Mouse (Mus musculus) MEL (cell line): ENCODE measurements around the gene Lhb. TPM values are rescaled to one million over a fixed set of nuclear protein-coding genes. Genes with fewer than 3 reads are reported as not detected.

ENCODE experiments used
- DNase-seq: peaks from one replicate; pipeline ENCODE4 v3.0.0; 2011; ENCODE audit warnings: low read depth, low spot score
- H3K27ac ChIP-seq: 2 replicates; pipeline ENCODE4 v1.5.1; 2012; ENCODE audit warnings: low read depth, mild to moderate bottlenecking, control low read depth, low read length, moderate library complexity; ENCODE audit not compliant: control insufficient read depth
- H3K27me3 ChIP-seq, 2 experiments: fragments of 150-350 bp in 1 of 2; sonication (generic) in 1 of 2; 2 replicates each; pipeline ENCODE4 v1.6.1; 2012; ENCODE audit warnings: low read length in 2 of 2, mild to moderate bottlenecking in 2 of 2, improper control_type of control experiment in 1 of 2, moderate library complexity in 1 of 2; ENCODE audit not compliant: insufficient read depth in 2 of 2, control insufficient read depth in 1 of 2
- H3K36me3 ChIP-seq, 2 experiments: 2 replicates each; pipeline ENCODE4 v1.6.1; 2012 to 2014; ENCODE audit warnings: low read length in 2 of 2, improper control_type of control experiment in 1 of 2, inconsistent platforms in 1 of 2, mild to moderate bottlenecking in 1 of 2; ENCODE audit not compliant: insufficient read depth in 2 of 2, control insufficient read depth in 1 of 2
- H3K4me1 ChIP-seq, 2 experiments: fragments of 150-350 bp in 1 of 2; sonication (generic) in 1 of 2; 2 replicates each; pipeline ENCODE4 v1.6.1; 2012; ENCODE audit warnings: low read length in 2 of 2, improper control_type of control experiment in 1 of 2, mild to moderate bottlenecking in 1 of 2; ENCODE audit not compliant: insufficient read depth in 2 of 2, control insufficient read depth in 1 of 2
- H3K4me3 ChIP-seq, 2 experiments: fragments of 150-350 bp in 1 of 2; sonication (generic) in 1 of 2; 2 replicates each; pipeline ENCODE4 v1.5.1; 2012; ENCODE audit warnings: low read depth in 2 of 2, low read length in 2 of 2, mild to moderate bottlenecking in 2 of 2, moderate library complexity in 2 of 2, control low read depth in 1 of 2, improper control_type of control experiment in 1 of 2; ENCODE audit not compliant: control insufficient read depth in 1 of 2, insufficient read depth in 1 of 2
- H3K79me2 ChIP-seq: 2 replicates; pipeline ENCODE4 v1.6.1; 2012; ENCODE audit warnings: mild to moderate bottlenecking, low read length, moderate library complexity; ENCODE audit not compliant: control insufficient read depth, poor library complexity, insufficient read depth
- H3K9ac ChIP-seq: 2 replicates; pipeline ENCODE4 v1.6.1; 2012; ENCODE audit warnings: low read depth, mild to moderate bottlenecking, control low read depth, low read length, moderate library complexity; ENCODE audit not compliant: control insufficient read depth, poor library complexity, severe bottlenecking
- H3K9me3 ChIP-seq: fragments of 150-350 bp; sonication (generic); replicated peaks from 2 replicates; pipeline ENCODE4 v1.6.1; 2012; ENCODE audit warnings: mild to moderate bottlenecking, low read length, improper control_type of control experiment, moderate library complexity; ENCODE audit not compliant: insufficient read depth
- BHLHE40 ChIP-seq: IDR thresholded peaks from 2 replicates; pipeline ENCODE4 v1.6.1; 2012; ENCODE audit warnings: low read depth, mild to moderate bottlenecking, inconsistent platforms, low read length, improper control_type of control experiment, borderline replicate concordance
- CHD1 ChIP-seq: IDR thresholded peaks from 2 replicates; pipeline ENCODE4 v1.6.1; 2012; ENCODE audit warnings: low read depth, mild to moderate bottlenecking, inconsistent platforms, low read length, improper control_type of control experiment
- CHD2 ChIP-seq: IDR thresholded peaks from 2 replicates; pipeline ENCODE4 v1.6.1; 2011; ENCODE audit warnings: low read length, improper control_type of control experiment
- CTCF ChIP-seq, 3 experiments: IDR thresholded peaks in 2 of 3; conservative IDR thresholded peaks in 1 of 3; 2 replicates each; pipeline ENCODE4 v1.5.1; 2011 to 2012; ENCODE audit warnings: low read length in 3 of 3, low read depth in 2 of 3, mild to moderate bottlenecking in 2 of 3, improper control_type of control experiment in 1 of 3, inconsistent platforms in 1 of 3, mixed read lengths in 1 of 3, moderate library complexity in 1 of 3; ENCODE audit not compliant: control insufficient read depth in 1 of 3, insufficient read depth in 1 of 3, poor library complexity in 1 of 3, severe bottlenecking in 1 of 3
- E2F4 ChIP-seq: IDR thresholded peaks from 2 replicates; pipeline ENCODE4 v1.6.1; 2011; ENCODE audit warnings: low read depth, low read length, improper control_type of control experiment, borderline replicate concordance
- EP300 ChIP-seq, 2 experiments: IDR thresholded peaks; 2 replicates each; pipeline ENCODE4 v1.6.1; 2011; ENCODE audit warnings: improper control_type of control experiment in 2 of 2, low read length in 2 of 2, low read depth in 1 of 2, mild to moderate bottlenecking in 1 of 2
- ETS1 ChIP-seq: IDR thresholded peaks from 2 replicates; pipeline ENCODE4 v1.6.1; 2012; ENCODE audit warnings: low read depth, mild to moderate bottlenecking, inconsistent platforms, low read length, improper control_type of control experiment, moderate library complexity
- GABPA ChIP-seq: IDR thresholded peaks from 2 replicates; pipeline ENCODE4 v1.6.1; 2012; ENCODE audit warnings: low read depth, mild to moderate bottlenecking, inconsistent platforms, low read length, improper control_type of control experiment, moderate library complexity
- GATA1 ChIP-seq: IDR thresholded peaks from 2 replicates; pipeline ENCODE4 v1.6.1; 2011; ENCODE audit warnings: low read depth, low read length, improper control_type of control experiment
- HCFC1 ChIP-seq: IDR thresholded peaks from 2 replicates; pipeline ENCODE4 v1.6.1; 2012; ENCODE audit warnings: low read depth, mild to moderate bottlenecking, inconsistent platforms, low read length, improper control_type of control experiment, moderate library complexity
- JUND ChIP-seq: IDR thresholded peaks from 2 replicates; pipeline ENCODE4 v1.6.1; 2011; ENCODE audit warnings: low read depth, mild to moderate bottlenecking, improper control_type of control experiment, low read length
- KAT2A ChIP-seq: conservative IDR thresholded peaks from 2 replicates; pipeline ENCODE4 v1.6.1; 2012; ENCODE audit warnings: low read depth, low read length, improper control_type of control experiment, inconsistent platforms
- MAFK ChIP-seq: IDR thresholded peaks from 2 replicates; pipeline ENCODE4 v1.6.1; 2011; ENCODE audit warnings: low read depth, mild to moderate bottlenecking, low read length, improper control_type of control experiment, borderline replicate concordance
- MAX ChIP-seq: IDR thresholded peaks from 2 replicates; pipeline ENCODE4 v1.6.1; 2011; ENCODE audit warnings: low read length, improper control_type of control experiment
- MAZ ChIP-seq: IDR thresholded peaks from 2 replicates; pipeline ENCODE4 v1.6.1; 2012; ENCODE audit warnings: low read depth, mild to moderate bottlenecking, inconsistent platforms, low read length, improper control_type of control experiment
- MXI1 ChIP-seq: IDR thresholded peaks from 2 replicates; pipeline ENCODE4 v1.6.1; 2011; ENCODE audit warnings: mild to moderate bottlenecking, low read depth, low read length, improper control_type of control experiment
- MYB ChIP-seq: IDR thresholded peaks from 2 replicates; pipeline ENCODE4 v1.6.1; 2011; ENCODE audit warnings: mild to moderate bottlenecking, low read depth, low read length, improper control_type of control experiment
- MYC ChIP-seq: IDR thresholded peaks from 2 replicates; pipeline ENCODE4 v1.6.1; 2011; ENCODE audit warnings: low read depth, mild to moderate bottlenecking, low read length, improper control_type of control experiment, moderate library complexity
- NELFE ChIP-seq: IDR thresholded peaks from 2 replicates; pipeline ENCODE4 v1.6.1; 2011; ENCODE audit warnings: low read depth, low read length, improper control_type of control experiment
- NRF1 ChIP-seq: IDR thresholded peaks from 2 replicates; pipeline ENCODE4 v1.6.1; 2014; ENCODE audit warnings: low read depth, mild to moderate bottlenecking, inconsistent platforms, low read length, improper control_type of control experiment, moderate library complexity; ENCODE audit not compliant: poor library complexity, insufficient read depth, severe bottlenecking
- POLR2A ChIP-seq, 2 experiments: IDR thresholded peaks; 2 replicates each; pipeline ENCODE4 v1.6.1; 2011 to 2012; ENCODE audit warnings: low read length in 2 of 2, mild to moderate bottlenecking in 2 of 2, control low read depth in 1 of 2, improper control_type of control experiment in 1 of 2, low read depth in 1 of 2, moderate library complexity in 1 of 2; ENCODE audit not compliant: control insufficient read depth in 1 of 2, insufficient read depth in 1 of 2, poor library complexity in 1 of 2
- POLR2AphosphoS2 ChIP-seq: IDR thresholded peaks from 2 replicates; pipeline ENCODE4 v1.6.1; 2011; ENCODE audit warnings: low read length, improper control_type of control experiment
- POLR2AphosphoS5 ChIP-seq: IDR thresholded peaks from 2 replicates; pipeline ENCODE4 v1.6.1; 2012; ENCODE audit warnings: low read depth, borderline replicate concordance, mild to moderate bottlenecking, inconsistent platforms, low read length, moderate library complexity, mixed read lengths
- RAD21 ChIP-seq: IDR thresholded peaks from 2 replicates; pipeline ENCODE4 v1.6.1; 2011; ENCODE audit warnings: mild to moderate bottlenecking, low read depth, low read length, improper control_type of control experiment
- SIN3A ChIP-seq: IDR thresholded peaks from 2 replicates; pipeline ENCODE4 v1.6.1; 2012; ENCODE audit warnings: low read length, improper control_type of control experiment, inconsistent platforms
- SMC3 ChIP-seq: IDR thresholded peaks from 2 replicates; pipeline ENCODE4 v1.6.1; 2011; ENCODE audit warnings: low read depth, low read length, improper control_type of control experiment
- TAL1 ChIP-seq: IDR thresholded peaks from 2 replicates; pipeline ENCODE4 v1.6.1; 2012; ENCODE audit warnings: mild to moderate bottlenecking, inconsistent platforms, low read length, moderate library complexity, mixed read lengths
- TBP ChIP-seq: IDR thresholded peaks from 2 replicates; pipeline ENCODE4 v1.8.0; 2011; ENCODE audit warnings: low read depth, low read length, improper control_type of control experiment
- TCF12 ChIP-seq: IDR thresholded peaks from 2 replicates; pipeline ENCODE4 v1.6.1; 2014; ENCODE audit warnings: low read depth, mild to moderate bottlenecking, inconsistent platforms, low read length, improper control_type of control experiment, moderate library complexity
- UBTF ChIP-seq: IDR thresholded peaks from 2 replicates; pipeline ENCODE4 v1.6.1; 2012; ENCODE audit warnings: low read depth, mild to moderate bottlenecking, inconsistent platforms, low read length, improper control_type of control experiment, moderate library complexity, borderline replicate concordance; ENCODE audit not compliant: insufficient read depth
- USF1 ChIP-seq: IDR thresholded peaks from 2 replicates; pipeline ENCODE4 v1.6.1; 2014; ENCODE audit warnings: low read depth, mild to moderate bottlenecking, inconsistent platforms, low read length, improper control_type of control experiment, moderate library complexity
- USF2 ChIP-seq, 2 experiments: IDR thresholded peaks; 2 replicates each; pipeline ENCODE4 v1.6.1; 2011 to 2012; ENCODE audit warnings: improper control_type of control experiment in 2 of 2, low read length in 2 of 2, borderline replicate concordance in 1 of 2, inconsistent platforms in 1 of 2, low read depth in 1 of 2, mild to moderate bottlenecking in 1 of 2; ENCODE audit not compliant: insufficient read depth in 1 of 2
- ZC3H11A ChIP-seq: IDR thresholded peaks from 2 replicates; pipeline ENCODE4 v1.6.1; 2012; ENCODE audit warnings: low read depth, mild to moderate bottlenecking, inconsistent platforms, low read length, improper control_type of control experiment
- ZKSCAN1 ChIP-seq: IDR thresholded peaks from 2 replicates; pipeline ENCODE4 v1.6.1; 2012; ENCODE audit warnings: low read depth, mild to moderate bottlenecking, inconsistent platforms, low read length, improper control_type of control experiment, moderate library complexity
- ZMIZ1 ChIP-seq: IDR thresholded peaks from 2 replicates; pipeline ENCODE4 v1.6.1; 2012; ENCODE audit warnings: low read depth, mild to moderate bottlenecking, inconsistent platforms, low read length, improper control_type of control experiment, moderate library complexity
- ZNF384 ChIP-seq: IDR thresholded peaks from 2 replicates; pipeline ENCODE4 v1.6.1; 2012; ENCODE audit warnings: low read depth, mild to moderate bottlenecking, inconsistent platforms, low read length, improper control_type of control experiment
- polyA plus RNA-seq, 2 experiments: library from polyadenylated mRNA; stranded (reverse) in 1 of 2; unstranded in 1 of 2; fragments of >175 nt in 1 of 2; fragments of >200 nt in 1 of 2; gene quantifications; 2 replicates each; pipeline versions ENCODE4 v1.2.1 to v1.2.4; 2012; ENCODE audit warnings: low replicate concordance in 2 of 2, low read depth in 1 of 2; ENCODE audit not compliant: insufficient read length in 2 of 2, insufficient read depth in 1 of 2, missing spikeins in 1 of 2
- total RNA-seq: library from RNA; depleted of rRNA; stranded (reverse); fragments of 300-350 nt; gene quantifications from 2 replicates; pipeline ENCODE4 v1.2.3, GENCODE M21; 2012

Gene Lhb
- total and polyA plus RNA-seq, 3 experiments: 0.19 to 0.28 TPM; not detected in 1

DNA sequence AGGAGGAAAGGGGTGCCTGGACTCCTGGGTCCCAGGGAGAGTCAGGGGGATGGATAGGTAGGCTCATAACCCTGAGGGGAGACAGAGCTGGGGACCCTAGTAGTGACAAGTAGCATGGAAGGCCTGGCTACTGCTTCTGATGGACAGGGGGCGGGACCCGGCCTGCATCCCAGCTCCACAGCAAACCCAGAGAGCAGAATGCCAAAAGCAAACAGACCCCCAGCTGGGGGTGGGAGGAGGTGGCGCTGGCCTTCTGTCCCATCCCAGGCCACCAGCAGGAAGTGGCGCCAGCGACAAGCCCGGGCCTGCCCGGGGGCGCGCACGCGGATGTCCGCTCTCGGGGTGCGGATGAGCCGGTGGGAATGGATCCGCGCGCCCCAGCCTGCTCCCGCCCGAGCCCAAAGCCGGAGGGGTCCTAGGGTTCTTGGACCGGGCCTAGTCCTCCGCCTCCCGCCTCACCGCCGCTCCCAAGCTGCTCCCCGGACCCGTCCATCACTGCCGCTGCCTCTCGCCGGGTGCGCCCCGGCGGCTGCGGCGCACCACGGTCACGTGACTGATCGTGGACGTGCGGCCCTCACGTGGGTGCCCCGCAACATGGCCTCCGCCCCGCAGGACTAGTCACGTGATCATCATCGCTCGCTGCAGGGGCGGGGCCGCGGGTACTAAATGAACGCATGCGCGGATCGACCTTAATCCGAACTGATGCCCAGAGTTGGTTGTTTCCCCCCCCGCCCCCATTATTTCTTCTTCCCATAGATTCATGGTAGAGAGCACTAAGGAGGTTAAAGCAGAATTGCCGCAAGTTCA lies 45.9 kb downstream of the Lhb start, which contains the start of gene Bax:
Bax (minus strand) TSS at position 616 of the 807 bp plus-strand sequence.
- Histone ChIP-seq H3K27me3 (no peaks in the 10 kb centered on the region), H3K9me3 (no peaks in the 10 kb centered on the region), H3K27ac (peak within 1 kb of the TSS; percentile 7), H3K36me3 (peaks cover 2 to 14% of the 10 kb centered on the region in 2 experiments; a peak in 3 of 4 replicates), H3K9ac (peak within 1 kb of the TSS; percentile 83), H3K4me3 (peak within 1 kb of the TSS; percentile 80 to 87), H3K4me1 (peaks cover 2 to 26% of the 10 kb centered on the region in 2 experiments), H3K79me2 (peaks cover 19% of the 10 kb centered on the region)
- peak; percentile 96 for DNase-seq
- TF ChIP-seq POLR2A (IDR thresholded peaks at IDR 0.05; ENCODE audit: control insufficient read depth in 1 of 2, insufficient read depth in 1 of 2, low read depth in 1 of 2, low read length in 2 of 2, poor library complexity in 1 of 2): peak; percentile 70 to 77; a peak in 3 of 4 replicates
- no peak for TF ChIP-seq ZNF384
- TF ChIP-seq NRF1: peak; percentile 70
- TF ChIP-seq CHD2: no peak
- no peak; a peak in 1 of 4 replicates for TF ChIP-seq EP300 (IDR thresholded peaks at IDR 0.05; ENCODE audit: low read depth in 1 of 2, low read length in 2 of 2)
- TF ChIP-seq TBP: no peak
- TF ChIP-seq UBTF: no peak
- no peak for TF ChIP-seq POLR2AphosphoS2
- peak; percentile 98 for TF ChIP-seq MAX
- TF ChIP-seq GABPA: no peak
- peak; percentile 96 for TF ChIP-seq MXI1
- peak; percentile 86 for TF ChIP-seq HCFC1
- TF ChIP-seq MYC: peak; percentile 69; the same call in 1 of the 2 replicates
- no peak for TF ChIP-seq MYB
- TF ChIP-seq GATA1: no peak
- TF ChIP-seq POLR2AphosphoS5: no peak
- no peak for TF ChIP-seq ZKSCAN1
- peak; percentile 56; the same call in 1 of the 2 replicates for TF ChIP-seq ETS1
- TF ChIP-seq TAL1: no peak
- TF ChIP-seq USF2 (IDR thresholded peaks at IDR 0.05; ENCODE audit: borderline replicate concordance in 1 of 2, insufficient read depth in 1 of 2, low read depth in 1 of 2, low read length in 2 of 2): peak; percentile 96 to 99
- TF ChIP-seq CHD1: no peak
- no peak for TF ChIP-seq E2F4
- TF ChIP-seq USF1: peak; percentile 99
- TF ChIP-seq JUND: no peak
- TF ChIP-seq MAFK: no peak
- no peak for TF ChIP-seq SMC3
- 0 out of 2 replicates have a peak, but pooled peaks have one; percentile 6 for TF ChIP-seq TCF12
- TF ChIP-seq NELFE: peak; percentile 69
- TF ChIP-seq ZC3H11A: no peak
- TF ChIP-seq MAZ: peak; percentile 25; the same call in 1 of the 2 replicates
- peak; percentile 96 for TF ChIP-seq SIN3A
- no peak; the same call in 1 of the 2 replicates for TF ChIP-seq KAT2A
- TF ChIP-seq CTCF (IDR thresholded peaks at IDR 0.05 in 2 of 3, conservative IDR thresholded peaks at IDR 0.05 in 1 of 3; ENCODE audit: control insufficient read depth in 1 of 3, insufficient read depth in 1 of 3, low read depth in 2 of 3, low read length in 3 of 3, poor library complexity in 1 of 3, severe bottlenecking in 1 of 3): no peak
- no peak; the same call in 1 of the 2 replicates for TF ChIP-seq ZMIZ1
- no peak for TF ChIP-seq RAD21
- TF ChIP-seq BHLHE40: peak; percentile 95
